Mouse (Mus musculus) 416B (cell line): ENCODE results near the gene Jagn1.

Experiments
- DNase-seq: peaks from one replicate; pipeline ENCODE4 v3.0.0; 2011; ENCODE audit warnings: low read depth

The Jagn1 gene

DNA sequence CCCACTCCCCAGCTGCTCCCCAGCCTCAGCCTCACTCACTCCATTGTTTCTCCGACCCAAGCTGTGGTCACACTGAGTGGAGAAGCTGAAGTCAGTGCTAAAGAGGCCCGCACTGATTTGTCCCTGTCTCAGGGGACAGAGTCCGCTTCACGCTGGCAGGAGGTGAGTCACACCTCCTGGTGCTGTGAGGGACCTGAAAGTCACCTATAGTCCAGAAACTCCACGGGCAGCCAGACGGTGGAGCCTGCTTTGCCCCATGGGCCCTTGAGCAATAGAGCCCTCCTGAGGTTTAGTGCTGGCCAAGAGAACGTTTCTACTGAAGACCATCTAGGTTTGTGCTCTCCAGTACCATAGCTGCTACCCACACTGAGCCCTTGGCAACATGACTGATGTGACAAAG is 7.7 kb upstream of the Jagn1 start:
- DNase-seq = no peak

- DNase-seq = no peak
These were observed 6.6 kb upstream of the Jagn1 start, which contains the start of gene Cidec for GRCm38 (mm10) chr6:113435664-113436205. Gene Cidec, minus strand, starts transcription at chr6:113435760.

DNA sequence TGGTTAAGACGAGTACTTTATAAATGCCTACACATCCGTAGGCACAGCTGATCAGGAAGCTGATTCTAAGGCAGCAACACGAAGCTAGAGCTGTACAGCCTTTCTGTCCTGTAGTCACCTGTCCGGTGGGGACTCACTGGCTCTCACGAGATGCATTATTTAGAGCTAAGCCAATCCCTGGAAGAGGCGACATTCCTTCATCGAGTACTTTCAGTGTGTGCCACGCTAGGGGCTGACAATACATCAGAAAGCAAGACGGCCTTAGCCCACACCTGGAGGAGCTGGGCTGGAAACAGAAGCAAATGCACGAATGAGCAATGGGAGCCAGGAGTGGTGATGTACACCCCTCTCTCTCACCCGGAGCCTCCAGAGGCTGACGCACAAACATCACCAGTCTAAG is 5.2 kb upstream of the Jagn1 start:
- DNase-seq = no peak

- DNase-seq = no peak
These were observed 3.5 kb upstream of the Jagn1 start for GRCm38 (mm10) chr6:113438721-113439430.

- DNase-seq = no peak
These were observed 1.7 kb upstream of the Jagn1 start for GRCm38 (mm10) chr6:113440686-113441085.

- DNase-seq = peak; percentile 93
These were observed 1.2 kb upstream of the Jagn1 start for GRCm38 (mm10) chr6:113441147-113441680.

GRCm38 (mm10) chr6:113442087-113442441 is 305 bp upstream of the Jagn1 start:
- DNase-seq = no peak

DNA sequence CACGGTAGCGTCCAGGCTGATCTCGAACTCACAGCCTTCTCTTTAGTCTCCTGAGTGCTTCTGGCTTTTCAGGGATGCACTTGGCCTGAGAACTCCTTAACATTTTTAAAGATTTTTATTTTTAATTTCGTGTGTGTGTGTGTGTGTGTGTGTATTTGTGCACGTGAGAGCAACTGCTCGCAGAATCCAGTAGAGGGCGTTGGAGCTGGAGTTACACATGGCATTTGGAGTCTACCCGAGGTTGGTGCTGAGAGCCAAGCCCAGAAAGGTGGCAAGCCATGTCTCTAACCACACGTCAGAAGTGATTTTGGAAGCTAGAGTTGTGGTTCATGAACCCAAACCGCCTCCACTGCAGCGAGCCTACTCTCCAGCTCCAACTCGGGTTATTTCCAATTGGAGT is 722 bp downstream of the Jagn1 start:
- DNase-seq = peak; percentile 67

DNA sequence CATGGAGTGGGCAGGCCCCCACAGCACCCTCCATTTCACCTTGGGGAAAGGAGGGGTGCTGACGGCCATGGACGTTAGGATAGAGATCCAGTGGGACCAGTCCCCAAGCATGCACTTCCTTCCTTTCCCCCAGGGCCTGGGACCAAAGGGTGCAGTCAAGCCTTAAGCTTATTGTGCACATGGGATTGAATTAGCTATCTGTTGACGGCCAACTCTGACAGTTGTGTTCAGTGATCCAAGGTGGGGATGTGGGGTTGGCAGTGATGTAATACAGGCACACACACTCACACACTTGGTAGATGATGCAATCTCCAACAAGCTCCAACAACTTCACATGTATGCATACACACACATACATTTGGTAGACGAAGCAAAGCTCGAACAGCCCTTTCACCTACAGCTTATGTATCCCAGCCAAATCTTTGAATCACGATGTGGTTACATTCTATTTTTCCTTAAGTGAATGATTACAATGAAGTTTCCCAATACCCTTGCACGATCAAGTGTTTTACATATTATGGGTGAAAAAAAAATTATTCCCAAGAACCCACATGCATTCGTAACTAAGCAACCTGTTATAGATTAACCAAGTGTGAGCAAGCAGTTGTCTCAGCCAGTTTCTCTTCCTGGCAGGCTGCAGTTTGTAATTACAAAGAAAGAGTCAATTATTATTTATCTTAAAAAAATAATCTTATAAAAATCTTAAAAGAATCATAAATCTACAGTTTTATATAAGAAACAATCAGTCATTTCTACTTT is 2.0 kb downstream of the Jagn1 start:
- DNase-seq = peak; percentile 37

GRCm38 (mm10) chr6:113447639-113448038 is 5.3 kb downstream of the Jagn1 start:
- no peak for DNase-seq

DNA sequence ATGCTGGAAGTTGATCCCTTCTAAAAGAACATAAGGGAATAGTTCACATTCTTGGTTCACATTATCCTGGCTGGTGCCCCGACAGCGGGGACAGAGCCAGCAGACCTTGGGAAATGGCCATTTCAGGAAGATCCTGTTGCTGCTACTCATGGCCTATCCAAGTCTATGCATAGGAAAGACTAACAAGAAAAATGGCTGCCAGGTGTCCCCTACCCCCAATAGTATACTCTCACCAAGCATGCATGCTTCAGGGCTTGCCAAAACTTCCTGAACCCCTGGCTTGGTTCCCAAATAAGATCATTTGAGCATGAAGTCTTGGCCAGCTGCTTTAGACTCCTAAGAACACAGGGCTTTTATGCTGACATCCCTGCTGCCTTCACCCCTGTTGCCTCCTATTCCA is 9.5 kb downstream of the Jagn1 start:
- DNase-seq = no peak

- no peak for DNase-seq
These were observed 12.6 kb downstream of the Jagn1 start for GRCm38 (mm10) chr6:113455007-113455406.

GRCm38 (mm10) chr6:113457952-113458534 is 15.7 kb downstream of the Jagn1 start, which contains the start of gene Il17re:
Gene Il17re, plus strand, starts transcription at chr6:113458484.
- DNase-seq = peak; percentile 62

GRCm38 (mm10) chr6:113458635-113459034 is 16.3 kb downstream of the Jagn1 start:
- no peak for DNase-seq

GRCm38 (mm10) chr6:113464040-113464439 is 21.7 kb downstream of the Jagn1 start:
- no peak for DNase-seq

DNA sequence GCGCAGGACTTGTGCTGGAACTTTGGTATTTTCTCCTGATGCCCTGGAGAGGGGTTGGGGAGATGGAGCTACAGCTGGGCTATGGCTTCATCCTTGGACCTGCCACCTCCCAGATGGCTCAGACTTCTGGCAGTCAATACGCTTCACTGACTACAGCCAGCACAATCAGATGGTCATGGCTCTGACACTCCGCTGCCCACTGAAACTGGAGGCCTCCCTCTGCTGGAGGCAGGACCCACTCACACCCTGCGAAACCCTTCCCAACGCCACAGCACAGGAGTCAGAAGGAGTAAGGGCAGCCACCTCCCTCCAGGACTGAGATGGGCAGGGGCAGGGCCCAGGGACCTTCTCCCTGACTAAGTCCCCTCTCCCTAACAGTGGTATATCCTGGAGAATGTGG is 23.2 kb downstream of the Jagn1 start:
- DNase-seq = peak; percentile 26

DNA sequence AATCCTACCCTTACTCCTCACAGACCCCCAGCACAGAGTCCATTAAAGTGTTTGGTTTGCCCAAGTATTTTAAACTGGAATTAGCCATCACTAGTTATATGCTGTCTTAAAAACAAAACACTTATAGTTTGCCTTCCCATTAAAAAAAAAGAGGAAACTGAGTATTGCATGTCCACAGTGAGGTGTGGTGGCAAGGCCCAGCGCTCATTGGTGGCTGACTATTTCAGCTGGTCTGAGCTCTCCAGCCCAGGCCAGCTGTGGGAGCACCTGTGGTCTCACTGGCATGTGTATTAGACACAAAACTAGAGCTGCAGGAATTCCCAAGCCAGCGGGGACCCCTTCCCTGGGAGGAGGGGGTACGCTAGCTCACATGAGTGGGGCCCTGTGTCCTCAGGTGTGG is 26.1 kb downstream of the Jagn1 start:
- DNase-seq = peak; percentile 28

- peak; percentile 66 for DNase-seq
These were observed 26.7 kb downstream of the Jagn1 start for GRCm38 (mm10) chr6:113469021-113469420.

DNA sequence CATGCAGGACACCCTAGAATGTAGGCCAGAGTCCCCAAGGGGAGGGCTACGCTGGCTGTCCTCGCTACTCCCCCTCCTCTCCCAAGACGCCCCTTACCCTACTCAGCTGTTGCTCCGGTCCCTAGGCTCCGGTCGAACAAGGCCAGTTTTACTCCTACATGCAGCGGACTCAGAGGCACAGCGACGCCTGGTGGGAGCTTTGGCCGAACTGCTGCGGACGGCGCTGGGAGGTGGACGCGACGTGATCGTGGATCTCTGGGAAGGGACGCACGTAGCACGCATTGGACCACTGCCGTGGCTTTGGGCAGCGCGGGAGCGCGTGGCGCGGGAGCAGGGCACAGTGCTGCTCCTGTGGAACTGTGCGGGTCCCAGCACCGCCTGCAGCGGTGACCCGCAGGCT is 27.1 kb downstream of the Jagn1 start:
- no peak for DNase-seq

GRCm38 (mm10) chr6:113471297-113471936 is 29.0 kb downstream of the Jagn1 start, which contains the start of gene Il17rc:
Gene Il17rc, plus strand, starts transcription at chr6:113471427.
- DNase-seq = no peak

- no peak for DNase-seq
These were observed 29.7 kb downstream of the Jagn1 start for GRCm38 (mm10) chr6:113472061-113472460.

DNA sequence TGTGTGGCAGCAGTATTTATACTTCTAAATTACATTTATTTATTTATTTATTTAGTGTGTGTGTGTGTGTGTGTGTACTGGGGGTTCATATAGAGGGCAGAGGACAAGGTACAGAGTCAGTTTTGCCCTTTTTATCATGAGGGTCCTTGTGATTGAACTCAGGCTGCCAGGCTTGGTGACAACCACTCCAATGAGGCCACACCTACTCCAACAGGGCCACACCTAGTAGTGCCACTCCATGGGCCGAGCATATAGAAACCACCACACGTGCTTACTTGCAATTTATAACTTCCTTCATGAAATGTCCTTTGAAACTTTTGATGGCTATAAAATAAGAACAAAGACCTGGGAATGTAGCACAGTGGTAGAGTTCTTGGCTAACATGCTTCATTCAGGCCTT is 30.9 kb downstream of the Jagn1 start:
- no peak for DNase-seq
